Mouse (Mus musculus) midbrain, embryonic 15.5 days (tissue): ENCODE measurements around the gene Tob1. TPM values are rescaled to one million over a fixed set of nuclear protein-coding genes. Genes with fewer than 3 reads are reported as not detected.
A peak's percentile ranks its signal among the peaks of the same experiment; 100 is the strongest.

Experiments
- ATAC-seq: fragments of 200-750 bp; cut with Nextera tagmentation; replicated peaks from 2 replicates; pipeline ENCODE4 v1.8.0; 2017; ENCODE audit warnings: moderate TSS enrichment
- H3K27ac ChIP-seq: fragments of 300-500 bp; sonication (generic); 2 replicates; pipeline ENCODE4 v1.5.1; 2015; ENCODE audit warnings: mild to moderate bottlenecking, inconsistent platforms
- H3K27me3 ChIP-seq: fragments of 300-500 bp; sonication (generic); replicated peaks from 2 replicates; pipeline ENCODE4 v1.6.1; 2015; ENCODE audit warnings: inconsistent platforms
- H3K36me3 ChIP-seq: fragments of 300-500 bp; sonication (generic); replicated peaks from 2 replicates; pipeline ENCODE4 v1.6.1; 2015; ENCODE audit warnings: inconsistent platforms
- H3K4me1 ChIP-seq: fragments of 300-500 bp; sonication (generic); 2 replicates; pipeline ENCODE4 v1.6.1; 2015; ENCODE audit warnings: inconsistent platforms
- H3K4me2 ChIP-seq: fragments of 300-500 bp; sonication (generic); 2 replicates; pipeline ENCODE4 v1.6.1; 2015; ENCODE audit warnings: inconsistent platforms, mild to moderate bottlenecking, moderate library complexity
- H3K4me3 ChIP-seq: fragments of 300-500 bp; sonication (generic); 2 replicates; pipeline ENCODE4 v1.5.1; 2015; ENCODE audit warnings: mild to moderate bottlenecking, inconsistent platforms
- H3K9ac ChIP-seq: fragments of 300-500 bp; sonication (generic); 2 replicates; pipeline ENCODE4 v1.6.1; 2015; ENCODE audit warnings: mild to moderate bottlenecking, inconsistent platforms
- H3K9me3 ChIP-seq: fragments of 300-500 bp; sonication (generic); 2 replicates; pipeline ENCODE4 v1.6.1; 2016; ENCODE audit warnings: inconsistent platforms
- WGBS: fragments of 180-500 bp; shearing (Covaris S2); methylation state at CpG from one replicate; pipeline ENCODE4 v1.1.7; 2015; ENCODE audit warnings: mixed read lengths; 5-methylcytosine and 5-hydroxymethylcytosine counted together
- polyA plus RNA-seq: library from polyadenylated mRNA; unstranded; fragments of >200 nt; fragmentation: Nextera tagmentation; extraction: Ambion mirVana; gene quantifications from 2 replicates; pipeline ENCODE4 v1.2.1, GENCODE M21; 2015

The Tob1 gene
- polyA plus RNA-seq, result 27.3 and 31.2 TPM in 2 replicates

GRCm38 (mm10) chr11:94211124-94211603 is at the start of gene Tob1:
TSS of gene Tob1 (plus strand) at chr11:94211454.
- H3K4me3 ChIP-seq, result peak within 1 kb of the TSS; percentile 72
- under 1% methylated on average over 55 of the region's 55 CpGs for WGBS
- peaks cover 31% of the 10 kb centered on the region for H3K4me1 ChIP-seq
- ATAC-seq, result peak; percentile 97
- H3K9ac ChIP-seq, result peak within 1 kb of the TSS; percentile 82
- peak within 1 kb of the TSS; percentile 99 for H3K27ac ChIP-seq
- H3K27me3 ChIP-seq, result no peaks in the 10 kb centered on the region
- no peaks in the 10 kb centered on the region for H3K9me3 ChIP-seq
- H3K4me2 ChIP-seq, result peak within 1 kb of the TSS; percentile 99
- peaks cover 11% of the 10 kb centered on the region; the same call in 1 of the 2 replicates for H3K36me3 ChIP-seq

DNA sequence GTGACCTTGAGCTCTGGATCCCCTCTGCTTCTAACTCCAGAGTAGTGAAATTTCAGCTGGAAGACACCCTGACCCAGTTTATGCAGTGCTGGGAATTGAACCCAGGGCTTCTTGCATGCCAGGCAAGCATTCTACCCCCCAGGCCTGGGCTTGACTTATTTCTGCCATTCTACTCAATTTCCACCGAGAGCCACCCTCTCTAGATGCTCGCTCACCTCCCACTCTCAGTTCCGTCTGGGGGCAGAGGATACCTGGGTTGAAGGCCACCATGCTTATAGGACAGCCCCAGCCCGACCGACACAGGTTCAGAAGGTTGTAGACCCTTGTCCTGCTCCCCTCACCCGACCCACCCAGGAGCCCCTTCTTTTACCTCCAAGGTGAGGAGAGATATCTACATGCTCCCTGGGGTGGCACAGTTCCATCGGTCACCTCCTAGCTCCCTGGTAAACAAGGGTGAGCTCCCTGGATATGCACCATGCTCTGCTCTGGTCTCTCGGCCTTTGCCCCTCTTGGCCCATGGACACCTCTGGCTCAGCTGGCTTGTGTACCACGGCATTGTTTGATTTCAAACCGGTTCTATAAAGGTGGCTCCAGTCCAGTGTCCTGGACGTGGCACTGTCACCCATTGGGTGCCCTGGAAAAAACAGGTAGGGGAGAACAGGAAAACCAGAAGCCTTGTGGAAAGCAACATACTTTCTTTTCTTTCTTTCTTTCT is 49.2 kb upstream of the Tob1 start:
- no peaks in the 10 kb centered on the region for H3K27me3 ChIP-seq
- no peak overlapping the region for H3K9ac ChIP-seq
- H3K4me1 ChIP-seq, result peaks cover 39% of the 10 kb centered on the region
- H3K36me3 ChIP-seq, result no peaks in the 10 kb centered on the region
- no peak overlapping the region for H3K4me2 ChIP-seq
- no peaks in the 10 kb centered on the region for H3K9me3 ChIP-seq
- no peak for ATAC-seq
- H3K4me3 ChIP-seq, result no peak overlapping the region
- WGBS, result 91% methylated on average over 11 of the region's 11 CpGs
- H3K27ac ChIP-seq, result peak overlapping the region; percentile 100

GRCm38 (mm10) chr11:94163005-94163767 is 48.1 kb upstream of the Tob1 start:
- Histone ChIP-seq H3K4me3 (no peak overlapping the region), H3K36me3 (no peaks in the 10 kb centered on the region), H3K27me3 (no peaks in the 10 kb centered on the region), H3K9ac (no peak overlapping the region), H3K4me2 (no peak overlapping the region), H3K9me3 (no peaks in the 10 kb centered on the region), H3K27ac (no peak overlapping the region), H3K4me1 (peaks cover 39% of the 10 kb centered on the region)
- no peak for ATAC-seq
- 63% methylated on average over 9 of the region's 9 CpGs for WGBS

DNA sequence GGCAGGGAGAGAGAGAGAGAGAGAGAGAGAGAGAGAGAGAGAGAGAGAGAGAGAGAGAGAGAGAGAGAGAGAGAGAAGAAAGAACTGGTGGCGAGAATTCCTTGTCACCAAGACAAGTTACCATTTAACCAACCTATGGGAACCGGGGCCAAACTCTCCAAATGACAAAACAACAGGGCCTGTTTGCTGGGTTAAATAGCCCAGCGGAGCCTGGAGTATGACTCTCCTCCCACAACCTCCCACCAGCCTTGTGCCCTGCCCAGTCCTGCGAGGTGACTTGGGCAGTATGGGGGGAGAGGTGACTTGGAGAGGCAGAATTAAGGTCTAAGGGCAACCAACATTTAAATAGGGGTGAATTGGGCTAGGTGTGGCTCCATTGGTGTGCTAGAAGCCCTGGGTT is 45.5 kb upstream of the Tob1 start:
- H3K4me1 ChIP-seq, result peaks cover 15% of the 10 kb centered on the region
- no peaks in the 10 kb centered on the region for H3K27me3 ChIP-seq
- no peaks in the 10 kb centered on the region for H3K36me3 ChIP-seq
- H3K27ac ChIP-seq, result no peak overlapping the region
- ATAC-seq, result no peak
- H3K4me2 ChIP-seq, result no peak overlapping the region
- no peak overlapping the region for H3K9ac ChIP-seq
- WGBS, result 84% methylated on average over 4 of the region's 4 CpGs
- no peak overlapping the region for H3K4me3 ChIP-seq
- H3K9me3 ChIP-seq, result no peaks in the 10 kb centered on the region

- H3K9me3 ChIP-seq, result no peaks in the 10 kb centered on the region
- no peak overlapping the region for H3K27ac ChIP-seq
- no peaks in the 10 kb centered on the region for H3K27me3 ChIP-seq
- no peaks in the 10 kb centered on the region for H3K4me1 ChIP-seq
- H3K9ac ChIP-seq, result no peak overlapping the region
- H3K4me2 ChIP-seq, result no peak overlapping the region
- ATAC-seq, result no peak
- H3K4me3 ChIP-seq, result no peak overlapping the region
- no peaks in the 10 kb centered on the region for H3K36me3 ChIP-seq
- 54% methylated on average over 5 of the region's 5 CpGs for WGBS
Measured at GRCm38 (mm10) chr11:94168238-94168637, 43.0 kb upstream of the Tob1 start.

GRCm38 (mm10) chr11:94169596-94169995 is 41.7 kb upstream of the Tob1 start:
- no peaks in the 10 kb centered on the region for H3K9me3 ChIP-seq
- H3K36me3 ChIP-seq, result no peaks in the 10 kb centered on the region
- no peaks in the 10 kb centered on the region for H3K27me3 ChIP-seq
- no peaks in the 10 kb centered on the region for H3K4me1 ChIP-seq
- 82% methylated on average over 5 of the region's 5 CpGs for WGBS
- ATAC-seq, result no peak
- H3K9ac ChIP-seq, result no peak overlapping the region
- no peak overlapping the region for H3K27ac ChIP-seq
- H3K4me2 ChIP-seq, result no peak overlapping the region
- no peak overlapping the region for H3K4me3 ChIP-seq

GRCm38 (mm10) chr11:94171691-94172090 is 39.6 kb upstream of the Tob1 start:
- Histone ChIP-seq H3K27me3 (no peaks in the 10 kb centered on the region), H3K9me3 (no peaks in the 10 kb centered on the region), H3K4me1 (0 out of 2 replicates have a peak, but pooled peaks cover 6% of the 10 kb centered on the region), H3K9ac (no peak overlapping the region), H3K27ac (no peak overlapping the region), H3K4me3 (no peak overlapping the region), H3K4me2 (no peak overlapping the region), H3K36me3 (no peaks in the 10 kb centered on the region)
- WGBS, result 88% methylated on average over 5 of the region's 5 CpGs
- no peak for ATAC-seq

DNA sequence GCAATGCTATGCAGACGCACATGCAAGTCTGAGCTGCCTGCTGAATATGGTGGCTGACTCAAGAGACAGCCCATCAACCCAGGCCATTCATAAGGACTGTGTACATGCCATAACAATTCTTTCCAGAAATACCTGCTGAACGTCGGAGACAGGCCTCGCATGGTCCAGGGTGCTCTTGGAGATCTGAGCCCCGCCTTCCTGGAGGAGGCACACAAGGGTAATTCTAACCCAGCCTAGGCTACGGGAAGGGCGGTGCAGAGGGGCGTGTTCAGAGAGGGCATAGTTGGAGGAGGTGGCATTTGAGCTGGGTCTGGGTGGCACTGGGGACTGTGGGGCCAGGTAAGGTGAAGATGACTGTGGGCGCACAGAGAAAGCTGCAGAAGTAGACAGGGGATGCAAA is 39.1 kb upstream of the Tob1 start:
- Histone ChIP-seq H3K9ac (no peak overlapping the region), H3K4me3 (no peak overlapping the region), H3K27ac (no peak overlapping the region), H3K36me3 (no peaks in the 10 kb centered on the region), H3K9me3 (no peaks in the 10 kb centered on the region), H3K4me2 (no peak overlapping the region), H3K4me1 (0 out of 2 replicates have a peak, but pooled peaks cover 6% of the 10 kb centered on the region), H3K27me3 (no peaks in the 10 kb centered on the region)
- no peak for ATAC-seq
- 84% methylated on average over 9 of the region's 9 CpGs for WGBS

- Histone ChIP-seq H3K4me2 (no peak overlapping the region), H3K9ac (no peak overlapping the region), H3K9me3 (no peaks in the 10 kb centered on the region), H3K4me3 (no peak overlapping the region), H3K36me3 (no peaks in the 10 kb centered on the region), H3K27ac (no peak overlapping the region), H3K27me3 (no peaks in the 10 kb centered on the region), H3K4me1 (0 out of 2 replicates have a peak, but pooled peaks cover 6% of the 10 kb centered on the region)
- ATAC-seq, result no peak
- 50% methylated on average over 4 of the region's 4 CpGs for WGBS
Measured at GRCm38 (mm10) chr11:94173726-94174146, 37.5 kb upstream of the Tob1 start.

- 68% methylated on average over 7 of the region's 7 CpGs for WGBS
- ATAC-seq, result no peak
- no peaks in the 10 kb centered on the region for H3K27me3 ChIP-seq
- H3K4me2 ChIP-seq, result no peak overlapping the region
- no peaks in the 10 kb centered on the region for H3K36me3 ChIP-seq
- no peaks in the 10 kb centered on the region for H3K9me3 ChIP-seq
- H3K4me3 ChIP-seq, result no peak overlapping the region
- no peak overlapping the region for H3K9ac ChIP-seq
- no peak overlapping the region for H3K27ac ChIP-seq
- H3K4me1 ChIP-seq, result 0 out of 2 replicates have a peak, but pooled peaks cover 6% of the 10 kb centered on the region
Measured at GRCm38 (mm10) chr11:94175288-94175687, 36.0 kb upstream of the Tob1 start.

- ATAC-seq, result no peak
- H3K9me3 ChIP-seq, result no peaks in the 10 kb centered on the region
- H3K4me2 ChIP-seq, result no peak overlapping the region
- no peaks in the 10 kb centered on the region for H3K36me3 ChIP-seq
- H3K27me3 ChIP-seq, result no peaks in the 10 kb centered on the region
- no peak overlapping the region for H3K4me3 ChIP-seq
- no peak overlapping the region for H3K9ac ChIP-seq
- 42% methylated on average over 8 of the region's 8 CpGs for WGBS
- H3K27ac ChIP-seq, result no peak overlapping the region
- H3K4me1 ChIP-seq, result 0 out of 2 replicates have a peak, but pooled peaks cover 6% of the 10 kb centered on the region
Measured at GRCm38 (mm10) chr11:94175694-94176093, 35.6 kb upstream of the Tob1 start.

GRCm38 (mm10) chr11:94177841-94178585 is 33.2 kb upstream of the Tob1 start:
- H3K27me3 ChIP-seq, result no peaks in the 10 kb centered on the region
- ATAC-seq, result no peak
- no peak overlapping the region for H3K4me3 ChIP-seq
- no peaks in the 10 kb centered on the region for H3K36me3 ChIP-seq
- no peak overlapping the region for H3K27ac ChIP-seq
- H3K9me3 ChIP-seq, result no peaks in the 10 kb centered on the region
- no peak overlapping the region for H3K9ac ChIP-seq
- H3K4me2 ChIP-seq, result no peak overlapping the region
- 80% methylated on average over 15 of the region's 15 CpGs for WGBS
- H3K4me1 ChIP-seq, result 0 out of 2 replicates have a peak, but pooled peaks cover 6% of the 10 kb centered on the region
